Mouse (Mus musculus) liver, adult 2 months (tissue): Measurements from ENCODE around the gene Scaf8.

Source experiments
- CTCF ChIP-seq: fragments of 200-500 bp; IDR thresholded peaks from 2 replicates; pipeline ENCODE4 v1.5.1; 2011; ENCODE audit warnings: low read depth, low read length, control low read depth
- POLR2A ChIP-seq: fragments of 200-500 bp; IDR thresholded peaks from 2 replicates; pipeline ENCODE4 v1.6.1; 2011; ENCODE audit warnings: low read length, control low read depth; ENCODE audit not compliant: insufficient read depth; ENCODE audit errors: extremely low read depth

DNA sequence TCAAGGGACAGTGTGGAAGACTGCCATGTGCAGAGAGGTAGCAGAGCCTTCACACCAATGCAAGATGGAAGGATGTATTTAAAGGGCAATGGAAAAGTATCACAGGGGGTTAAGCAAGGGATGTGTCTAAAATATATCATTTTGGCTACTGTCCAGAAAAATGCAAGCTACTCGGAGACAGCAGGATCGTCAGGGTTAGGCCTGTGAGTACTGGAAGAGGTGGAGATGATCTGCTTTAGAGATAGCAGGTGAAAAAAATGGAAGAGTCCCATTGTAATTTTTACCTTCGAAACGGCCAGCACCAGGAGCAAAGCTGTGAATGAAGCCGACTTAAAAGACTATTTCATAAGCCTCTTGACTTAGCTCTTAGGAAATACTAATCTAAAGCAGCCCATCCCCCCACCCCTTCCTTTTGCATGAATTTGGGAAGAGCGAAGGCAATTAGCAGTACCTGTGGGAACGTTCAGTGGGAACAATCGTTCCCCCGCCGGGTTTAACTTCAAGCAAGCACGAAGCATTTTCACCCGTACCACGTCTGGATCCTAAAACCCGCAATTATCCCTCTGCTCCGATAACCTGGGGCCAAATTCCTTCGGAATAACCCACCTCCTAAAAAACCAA, 925 bp upstream of the Scaf8 start:
- TF ChIP-seq CTCF (no peak), POLR2A (no peak)
